Mouse (Mus musculus) midbrain, postnatal 0 days (tissue): ENCODE results near the gene Hectd4. TPM values are rescaled to one million over a fixed set of nuclear protein-coding genes. Genes with fewer than 3 reads are reported as not detected.

ENCODE experiments used
- ATAC-seq: fragments of 200-750 bp; cut with Nextera tagmentation; 2 replicates; pipeline ENCODE4 v1.8.0; 2017; ENCODE audit warnings: moderate number of reproducible peaks, mild to moderate bottlenecking, moderate TSS enrichment, moderate library complexity; ENCODE audit not compliant: low FRiP score
- DNase-seq: peaks from one replicate; pipeline ENCODE4 v3.0.0-alpha.2; 2015; ENCODE audit warnings: low spot score
- H3K27ac ChIP-seq: fragments of 300-500 bp; sonication (generic); 2 replicates; pipeline ENCODE4 v1.5.1; 2014; ENCODE audit warnings: low read depth, mild to moderate bottlenecking, low read length, mixed read lengths
- H3K27me3 ChIP-seq: fragments of 300-500 bp; sonication (generic); 2 replicates; pipeline ENCODE4 v1.6.1; 2014; ENCODE audit warnings: low read length, control low read depth, mixed read lengths; ENCODE audit not compliant: insufficient read depth
- H3K36me3 ChIP-seq: fragments of 300-500 bp; sonication (generic); 2 replicates; pipeline ENCODE4 v1.6.1; 2014; ENCODE audit warnings: low read length, control low read depth, mixed read lengths; ENCODE audit not compliant: insufficient read depth
- H3K4me1 ChIP-seq: fragments of 300-500 bp; sonication (generic); 2 replicates; pipeline ENCODE4 v1.6.1; 2014; ENCODE audit warnings: mild to moderate bottlenecking, control low read depth, antibody characterized with exemption, low read length, mixed read lengths; ENCODE audit not compliant: insufficient read depth
- H3K4me2 ChIP-seq: fragments of 300-500 bp; sonication (generic); 2 replicates; pipeline ENCODE4 v1.6.1; 2014; ENCODE audit warnings: low read depth, mild to moderate bottlenecking, low read length, mixed read lengths; ENCODE audit not compliant: poor library complexity, severe bottlenecking
- H3K4me3 ChIP-seq: fragments of 300-500 bp; sonication (generic); 2 replicates; pipeline ENCODE4 v1.5.1; 2014; ENCODE audit warnings: low read depth, mild to moderate bottlenecking, low read length, moderate library complexity
- H3K9ac ChIP-seq: fragments of 300-500 bp; sonication (generic); replicated peaks from 2 replicates; pipeline ENCODE4 v1.6.1; 2014; ENCODE audit warnings: mild to moderate bottlenecking, low read length, moderate library complexity, mixed read lengths; ENCODE audit not compliant: poor library complexity, severe bottlenecking
- H3K9me3 ChIP-seq: fragments of 300-500 bp; sonication (generic); 2 replicates; pipeline ENCODE4 v1.6.1; 2016; ENCODE audit warnings: low read length, control low read depth
- CTCF ChIP-seq: IDR thresholded peaks from 2 replicates; pipeline ENCODE4 v1.5.1; 2016; ENCODE audit warnings: antibody characterized with exemption, mild to moderate bottlenecking
- WGBS: fragments of 180-500 bp; shearing (Covaris S2); extraction: QIAGEN DNeasy Blood & Tissue Kit; methylation state at CpG from one replicate; pipeline ENCODE4 v1.1.7; 2014; 5-methylcytosine and 5-hydroxymethylcytosine counted together
- polyA plus RNA-seq: library from polyadenylated mRNA; unstranded; fragments of >200 nt; fragmentation: Nextera tagmentation; extraction: Ambion mirVana; gene quantifications from 2 replicates; pipeline ENCODE4 v1.2.1, GENCODE M21; 2015
- total RNA-seq: library from RNA; depleted of rRNA; stranded (reverse); fragments of >200 nt; gene quantifications from 2 replicates; pipeline ENCODE4 v1.2.3, GENCODE M21; 2014; rRNA removed

Gene Hectd4
- total and polyA plus RNA-seq, 2 experiments from 2014 or later = 17.9 to 141 TPM

- WGBS = 79% methylated on average over 5 of the region's 5 CpGs
- no peak for ATAC-seq
- no peak for DNase-seq
Measured at GRCm38 (mm10) chr5:121400064-121400463, 180.0 kb downstream of the Hectd4 start.

DNA sequence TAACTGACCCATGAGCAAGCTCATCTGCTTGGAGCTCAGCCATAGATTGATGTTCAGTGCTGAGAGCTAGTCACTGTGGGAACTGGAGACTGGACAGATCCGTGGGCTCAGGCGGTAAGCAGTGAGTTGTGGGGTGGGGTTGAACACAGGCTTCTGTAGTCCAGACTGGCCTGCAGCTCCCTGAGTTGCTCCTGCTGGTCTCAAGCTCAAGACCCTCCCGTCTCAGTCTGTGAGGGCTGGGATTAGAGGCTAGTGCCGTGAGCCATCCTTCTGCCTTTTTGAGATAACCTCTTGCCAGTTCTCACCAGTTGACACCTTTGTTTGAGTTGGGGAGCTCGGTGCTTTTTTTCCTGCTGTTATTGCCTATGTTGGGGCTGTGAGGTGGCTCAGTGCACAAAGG is 180.8 kb downstream of the Hectd4 start:
- Histone ChIP-seq H3K36me3 (peaks cover 8% of the 10 kb centered on the region; the same call in 1 of the 2 replicates), H3K4me2 (no peak overlapping the region), H3K9ac (no peak overlapping the region), H3K27me3 (no peaks in the 10 kb centered on the region), H3K4me1 (0 out of 2 replicates have a peak, but pooled peaks cover 4% of the 10 kb centered on the region), H3K4me3 (no peak overlapping the region), H3K9me3 (no peaks in the 10 kb centered on the region), H3K27ac (no peak overlapping the region)
- no peak for DNase-seq
- no peak for ATAC-seq
- 86% methylated on average over 5 of the region's 5 CpGs for WGBS
- TF ChIP-seq CTCF = no peak

More at GRCm38 (mm10) chr5:121400064-121400463, 180.0 kb downstream of the Hectd4 start:
- TF ChIP-seq CTCF = no peak
- H3K9me3 ChIP-seq = no peaks in the 10 kb centered on the region
- H3K4me2 ChIP-seq = no peak overlapping the region
- no peaks in the 10 kb centered on the region for H3K27me3 ChIP-seq
- H3K9ac ChIP-seq = no peak overlapping the region
- 0 out of 2 replicates have a peak, but pooled peaks cover 4% of the 10 kb centered on the region for H3K4me1 ChIP-seq
- H3K27ac ChIP-seq = no peak overlapping the region
- H3K4me3 ChIP-seq = no peak overlapping the region
- H3K36me3 ChIP-seq = peaks cover 8% of the 10 kb centered on the region; the same call in 1 of the 2 replicates

GRCm38 (mm10) chr5:121407856-121408255 is 187.8 kb downstream of the Hectd4 start:
- Histone ChIP-seq H3K4me2 (no peak overlapping the region), H3K27ac (no peak overlapping the region), H3K27me3 (no peaks in the 10 kb centered on the region), H3K9me3 (no peaks in the 10 kb centered on the region), H3K36me3 (peaks cover 30% of the 10 kb centered on the region), H3K4me1 (no peaks in the 10 kb centered on the region), H3K9ac (no peak overlapping the region), H3K4me3 (no peak overlapping the region)
- ATAC-seq = no peak
- WGBS = 95% methylated on average over 8 of the region's 8 CpGs
- TF ChIP-seq CTCF = no peak
- no peak for DNase-seq

DNA sequence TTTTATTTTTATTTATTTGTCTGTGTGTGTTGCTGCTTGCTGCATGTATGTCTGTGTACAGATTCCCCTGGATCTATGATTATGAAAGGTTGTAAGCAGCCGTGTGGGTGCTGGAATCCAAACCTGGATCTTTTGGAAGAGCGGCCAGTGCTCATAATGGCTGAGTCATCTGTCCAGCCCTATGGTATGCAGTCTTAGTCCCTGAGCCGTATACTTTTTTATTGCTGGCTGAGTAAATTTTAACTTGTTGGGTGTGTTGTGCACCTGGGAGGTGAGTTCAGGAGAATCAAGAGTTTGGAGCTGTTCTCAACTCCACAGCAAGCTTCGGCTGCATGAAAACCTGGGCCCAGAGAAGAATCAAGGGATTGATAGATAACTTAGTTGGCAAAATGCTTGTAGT is 191.0 kb downstream of the Hectd4 start:
- Histone ChIP-seq H3K27ac (no peak overlapping the region), H3K4me2 (no peak overlapping the region), H3K27me3 (no peaks in the 10 kb centered on the region), H3K9me3 (no peaks in the 10 kb centered on the region), H3K4me3 (no peak overlapping the region), H3K9ac (no peak overlapping the region), H3K4me1 (no peaks in the 10 kb centered on the region), H3K36me3 (peaks cover 53% of the 10 kb centered on the region)
- ATAC-seq (no peak), DNase-seq (no peak)
- TF ChIP-seq CTCF = no peak
- 98% methylated on average over 4 of the region's 4 CpGs for WGBS

Other genes with a start within 250 kb of the Hectd4 start
- 43.6 and 44.6 TPM in 2 replicates for gene Rph3a, start 210.1 kb upstream of the Hectd4 start, total RNA-seq
- gene Rph3a, start 210.1 kb upstream of the Hectd4 start, polyA plus RNA-seq = 33.3 and 35.5 TPM in 2 replicates
- 53.9 and 54.4 TPM in 2 replicates for gene Ptpn11, start 28.8 kb upstream of the Hectd4 start, total RNA-seq
- gene Ptpn11, start 28.8 kb upstream of the Hectd4 start, polyA plus RNA-seq = 23.1 and 24.8 TPM in 2 replicates
- 463 and 476 TPM in 2 replicates for gene Rpl6, start 15.7 kb upstream of the Hectd4 start, total RNA-seq
- gene Rpl6, start 15.7 kb upstream of the Hectd4 start, polyA plus RNA-seq = 360 and 362 TPM in 2 replicates
- gene Trafd1, start 165.4 kb downstream of the Hectd4 start, total RNA-seq = 98.2 and 110 TPM in 2 replicates
- gene Trafd1, start 165.4 kb downstream of the Hectd4 start, polyA plus RNA-seq = 119 and 124 TPM in 2 replicates
- 41.8 and 45.1 TPM in 2 replicates for gene Naa25, start 177.7 kb downstream of the Hectd4 start, total RNA-seq
- gene Naa25, start 177.7 kb downstream of the Hectd4 start, polyA plus RNA-seq = 37.8 and 42.1 TPM in 2 replicates
- gene Tmem116, start 231.7 kb downstream of the Hectd4 start, total RNA-seq = 0.66 and 4.6 TPM in 2 replicates
- gene Tmem116, start 231.7 kb downstream of the Hectd4 start, polyA plus RNA-seq = 2.0 and 2.5 TPM in 2 replicates
- 70.8 and 86.6 TPM in 2 replicates for gene Erp29, start 232.3 kb downstream of the Hectd4 start, total RNA-seq
- gene Erp29, start 232.3 kb downstream of the Hectd4 start, polyA plus RNA-seq = 187 and 202 TPM in 2 replicates